Mouse (Mus musculus) E14TG2a.4 (cell line): ENCODE measurements around the gene Ing4.
A peak's percentile ranks its signal among the peaks of the same experiment; 100 is the strongest.
"Not testable (repeated sequence)": the region's sequence is repeated elsewhere in the genome, so short reads cannot be mapped to it uniquely, and the experiment has no call there.

ENCODE experiments used
- H3K27me3 ChIP-seq: 2 replicates; pipeline ENCODE4 v1.6.1; 2014; ENCODE audit warnings: low read length, control low read depth; ENCODE audit not compliant: insufficient read depth
- H3K36me3 ChIP-seq: 2 replicates; pipeline ENCODE4 v1.6.1; 2014; ENCODE audit warnings: low read length, control low read depth; ENCODE audit not compliant: insufficient read depth
- H3K4me1 ChIP-seq: replicated peaks from 2 replicates; pipeline ENCODE4 v1.6.1; 2014; ENCODE audit warnings: low read depth, low read length, control low read depth
- H3K4me3 ChIP-seq: replicated peaks from 2 replicates; pipeline ENCODE4 v1.5.1; 2014; ENCODE audit warnings: mild to moderate bottlenecking, low read length
- H3K9me3 ChIP-seq: 2 replicates; pipeline ENCODE4 v1.6.1; 2014; ENCODE audit warnings: low read length, control low read depth
- CTCF ChIP-seq: conservative IDR thresholded peaks from 2 replicates; pipeline ENCODE4 v1.5.1; 2014; ENCODE audit warnings: low read length
- NANOG ChIP-seq: IDR thresholded peaks from 2 replicates; pipeline ENCODE4 v1.6.1; 2014; ENCODE audit warnings: borderline replicate concordance, low read length, mixed read lengths
- POU5F1 ChIP-seq: IDR thresholded peaks from 2 replicates; pipeline ENCODE4 v1.6.1; 2014; ENCODE audit warnings: low read length, borderline replicate concordance

The Ing4 gene

DNA sequence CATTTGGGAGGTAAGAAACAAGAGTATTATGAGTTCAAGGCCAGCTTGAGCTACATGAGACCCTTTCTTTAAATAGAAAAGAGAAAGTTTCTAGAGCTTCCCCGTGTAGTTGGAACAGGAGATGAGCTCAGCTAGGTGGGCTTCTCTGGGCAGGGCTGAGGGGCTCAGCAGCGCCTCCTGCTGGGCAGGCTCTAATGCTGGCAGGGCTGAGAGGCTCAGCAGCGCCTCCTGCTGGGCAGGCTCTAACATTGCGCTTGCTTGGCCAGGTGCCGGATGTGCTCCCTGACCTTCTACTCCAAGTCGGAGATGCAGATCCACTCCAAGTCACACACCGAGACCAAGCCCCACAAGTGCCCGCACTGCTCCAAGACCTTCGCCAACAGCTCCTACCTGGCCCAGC lies 9.0 kb upstream of the Ing4 start:
- H3K9me3 ChIP-seq, H3K27me3 ChIP-seq, H3K4me3 ChIP-seq: not testable (repeated sequence)
- H3K36me3 ChIP-seq: peaks cover 75% of the 10 kb centered on the region
- peaks cover 17% of the 10 kb centered on the region for H3K4me1 ChIP-seq
- peak; percentile 96 for TF ChIP-seq CTCF

GRCm38 (mm10) chr6:125031604-125032003 lies 8.0 kb upstream of the Ing4 start:
- no peaks in the 10 kb centered on the region for H3K9me3 ChIP-seq
- peaks cover 17% of the 10 kb centered on the region for H3K4me1 ChIP-seq
- TF ChIP-seq POU5F1 (no peak), CTCF (no peak), NANOG (no peak)
- H3K27me3 ChIP-seq: no peaks in the 10 kb centered on the region
- H3K36me3 ChIP-seq: peaks cover 75% of the 10 kb centered on the region
- H3K4me3 ChIP-seq: peak overlapping the region; percentile 50

DNA sequence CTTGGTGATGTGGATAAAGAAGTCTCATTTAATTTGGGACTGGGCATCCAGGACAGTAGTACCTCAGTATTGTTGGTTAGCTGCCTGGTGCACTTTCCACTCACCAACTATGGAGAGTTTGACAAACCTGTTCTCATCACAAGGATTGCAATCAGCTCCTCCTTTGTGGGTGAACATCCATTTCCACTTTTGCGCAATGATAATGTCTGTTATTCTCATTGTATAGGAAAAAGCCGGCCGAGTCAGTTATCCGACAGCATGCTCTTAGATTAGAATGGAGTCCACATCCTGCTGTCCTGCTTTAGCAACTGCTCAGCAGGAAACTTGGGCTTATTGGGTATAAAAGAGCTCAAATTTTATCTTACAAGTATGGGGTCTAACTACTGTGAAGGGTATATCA lies 894 bp upstream of the Ing4 start:
- peaks cover 68% of the 10 kb centered on the region for H3K36me3 ChIP-seq
- peak overlapping the region; percentile 91 for H3K4me3 ChIP-seq
- peaks cover 36% of the 10 kb centered on the region for H3K4me1 ChIP-seq
- H3K9me3 ChIP-seq: no peaks in the 10 kb centered on the region
- no peaks in the 10 kb centered on the region for H3K27me3 ChIP-seq
- TF ChIP-seq CTCF: no peak
- TF ChIP-seq NANOG: no peak

GRCm38 (mm10) chr6:125039131-125039530 lies 429 bp upstream of the Ing4 start:
- Histone ChIP-seq H3K4me3 (peak overlapping the region; percentile 91), H3K36me3 (peaks cover 68% of the 10 kb centered on the region), H3K9me3 (no peaks in the 10 kb centered on the region), H3K27me3 (no peaks in the 10 kb centered on the region), H3K4me1 (peaks cover 36% of the 10 kb centered on the region)
- TF ChIP-seq CTCF (no peak), NANOG (no peak), POU5F1 (no peak)

DNA sequence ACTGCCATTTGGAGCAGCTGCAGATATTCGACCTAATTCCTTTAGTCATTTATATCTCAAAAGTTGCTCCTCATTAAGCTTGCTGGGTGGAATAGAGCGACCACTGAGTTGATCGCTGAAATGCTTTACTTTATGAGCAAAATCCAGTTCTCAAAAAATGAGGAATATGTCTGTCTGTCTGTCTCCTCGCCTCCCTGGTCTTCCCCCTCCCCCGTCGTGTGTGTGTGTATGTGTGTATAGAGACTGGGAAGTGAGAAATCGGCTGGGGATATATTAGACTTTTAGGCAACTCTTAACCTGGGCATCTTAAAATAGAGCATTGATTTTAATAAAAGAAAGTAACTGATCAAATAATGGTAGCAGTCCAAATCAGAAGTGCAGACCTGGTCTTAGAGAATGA lies 661 bp downstream of the Ing4 start:
- TF ChIP-seq NANOG: no peak
- no peak for TF ChIP-seq POU5F1
- TF ChIP-seq CTCF: no peak
- Histone ChIP-seq H3K9me3 (no peaks in the 10 kb centered on the region), H3K36me3 (peaks cover 68% of the 10 kb centered on the region), H3K27me3 (no peaks in the 10 kb centered on the region), H3K4me1 (peaks cover 36% of the 10 kb centered on the region), H3K4me3 (peak overlapping the region; percentile 91)

GRCm38 (mm10) chr6:125041047-125041446 lies 1.5 kb downstream of the Ing4 start:
- Histone ChIP-seq H3K36me3 (peaks cover 67% of the 10 kb centered on the region), H3K4me1 (peaks cover 42% of the 10 kb centered on the region), H3K4me3 (no peak overlapping the region), H3K9me3 (no peaks in the 10 kb centered on the region), H3K27me3 (no peaks in the 10 kb centered on the region)
- no peak for TF ChIP-seq CTCF
- TF ChIP-seq NANOG: no peak
- TF ChIP-seq POU5F1: no peak

DNA sequence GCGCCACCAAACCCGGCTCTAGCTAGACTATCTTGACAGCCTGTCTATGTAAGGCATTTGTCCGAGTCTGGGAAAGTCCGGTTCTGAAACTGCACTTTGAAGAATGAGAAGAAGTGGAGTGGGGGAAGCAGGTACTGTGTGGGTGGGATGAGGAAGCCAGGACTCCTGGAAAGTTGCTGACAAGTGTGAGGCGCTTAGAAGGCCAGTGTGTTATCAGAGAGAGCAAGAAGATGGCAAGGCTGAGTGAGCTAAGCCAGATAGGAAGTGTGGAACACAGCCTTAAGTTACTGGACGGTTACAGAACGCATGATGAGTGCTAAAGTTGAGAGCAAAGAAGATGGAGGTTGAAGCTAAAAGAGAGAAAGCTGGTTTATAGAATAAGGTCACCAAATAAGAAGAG lies 2.5 kb downstream of the Ing4 start:
- no peak for TF ChIP-seq NANOG
- TF ChIP-seq CTCF: no peak
- peaks cover 50% of the 10 kb centered on the region for H3K4me1 ChIP-seq
- H3K9me3 ChIP-seq: no peaks in the 10 kb centered on the region
- H3K27me3 ChIP-seq: no peaks in the 10 kb centered on the region
- H3K4me3 ChIP-seq: no peak overlapping the region
- peaks cover 66% of the 10 kb centered on the region for H3K36me3 ChIP-seq

DNA sequence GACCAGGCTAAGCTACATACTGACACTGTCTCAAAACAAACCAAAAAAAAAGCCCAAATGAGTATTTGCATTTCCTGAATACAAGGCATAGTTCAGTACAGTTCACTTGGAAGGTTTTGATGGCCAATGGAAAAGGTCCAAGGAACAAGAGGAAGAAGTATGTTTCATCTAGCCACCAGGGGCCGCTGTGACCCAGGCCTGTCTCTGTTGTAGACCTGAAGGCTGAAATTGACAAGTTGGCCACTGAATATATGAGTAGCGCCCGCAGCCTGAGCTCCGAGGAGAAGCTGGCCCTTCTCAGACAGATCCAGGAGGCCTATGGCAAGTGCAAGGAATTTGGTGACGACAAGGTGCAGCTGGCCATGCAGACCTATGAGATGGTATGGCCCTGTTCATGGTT lies 7.1 kb downstream of the Ing4 start:
- no peaks in the 10 kb centered on the region for H3K9me3 ChIP-seq
- H3K4me1 ChIP-seq: peaks cover 65% of the 10 kb centered on the region
- H3K36me3 ChIP-seq: peaks cover 72% of the 10 kb centered on the region

DNA sequence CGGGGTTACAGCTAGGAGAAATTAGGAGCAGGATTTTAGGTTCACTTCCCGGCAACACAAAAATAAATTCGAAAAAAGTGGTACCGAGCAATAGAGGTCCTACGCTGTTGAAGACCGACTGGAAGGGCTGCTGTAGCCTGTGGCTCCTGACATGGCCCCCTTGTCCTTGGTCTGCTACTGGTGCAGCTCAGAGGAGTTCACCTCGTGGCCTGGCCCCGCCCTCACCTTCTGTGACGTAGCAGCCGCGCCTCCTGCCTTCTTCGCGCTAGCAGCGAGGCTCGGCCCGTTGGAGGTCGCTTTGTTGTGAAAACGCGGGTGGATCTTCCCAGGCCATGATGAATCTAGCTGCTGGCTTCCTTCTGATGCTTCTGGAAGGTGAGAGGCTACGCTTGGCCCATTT lies 10.1 kb downstream of the Ing4 start, which contains the start of gene Acrbp:
Gene Acrbp (plus strand): TSS at position 12 of the 400 bp plus-strand sequence.
- TF ChIP-seq NANOG (no peak), POU5F1 (no peak), CTCF (no peak)
- H3K27me3 ChIP-seq: peaks cover 6% of the 10 kb centered on the region; the same call in 1 of the 2 replicates
- H3K9me3 ChIP-seq: no peaks in the 10 kb centered on the region
- peaks cover 69% of the 10 kb centered on the region for H3K4me1 ChIP-seq
- H3K36me3 ChIP-seq: peaks cover 62% of the 10 kb centered on the region
- peak within 1 kb of the TSS; percentile 55 for H3K4me3 ChIP-seq

More for the DNA sequence above, 7.1 kb downstream of the Ing4 start:
- no peak overlapping the region for H3K4me3 ChIP-seq
- peaks cover 6% of the 10 kb centered on the region; the same call in 1 of the 2 replicates for H3K27me3 ChIP-seq
- peak; percentile 83 for TF ChIP-seq CTCF
- TF ChIP-seq POU5F1: no peak
